Mouse (Mus musculus): ENCODE data around the gene Lcn5.

DNA sequence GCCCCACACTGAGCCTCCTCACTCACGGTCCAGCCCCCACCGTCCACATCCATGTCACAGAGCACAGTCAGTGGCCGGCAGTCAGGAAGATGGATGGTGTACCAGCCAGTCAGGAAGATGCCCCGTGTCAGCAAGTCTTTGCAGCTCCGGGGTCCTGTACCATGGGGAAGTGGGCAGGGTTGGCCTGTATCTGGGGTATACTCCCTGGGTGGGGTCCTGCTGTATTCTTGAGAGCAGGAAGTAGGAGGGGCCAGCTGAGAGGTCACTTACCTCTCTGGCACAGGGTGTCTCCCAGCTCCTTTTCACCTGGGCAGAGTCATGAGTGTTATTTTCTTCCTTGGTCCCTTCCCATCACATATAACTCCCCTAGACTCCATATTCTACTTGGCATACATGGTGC is 31.8 kb upstream of the Lcn5 start:
- TF ChIP-seq CTCF (IDR thresholded peaks at IDR 0.05; ENCODE audit: extremely low read depth, insufficient read depth, low read length): no peak
- TF ChIP-seq POLR2A (IDR thresholded peaks at IDR 0.05; ENCODE audit: extremely low read depth, insufficient read depth, low read length): no peak
